Mouse (Mus musculus) stomach, postnatal 0 days (tissue): ENCODE data around the gene Ggta1. TPM values are rescaled to one million over a fixed set of nuclear protein-coding genes. Genes with fewer than 3 reads are reported as not detected.
A peak's percentile ranks its signal among the peaks of the same experiment; 100 is the strongest.

ENCODE experiments used
- ATAC-seq: fragments of 200-750 bp; cut with Nextera tagmentation; 2 replicates; pipeline ENCODE4 v1.8.0; 2017; ENCODE audit not compliant: low FRiP score, low TSS enrichment
- DNase-seq: peaks from one replicate; pipeline ENCODE4 v3.0.0-alpha.2; 2016; ENCODE audit warnings: low spot score
- H3K27ac ChIP-seq: fragments of 300-500 bp; sonication (generic); replicated peaks from 2 replicates; pipeline ENCODE4 v1.5.1; 2014; ENCODE audit warnings: mild to moderate bottlenecking, control low read depth
- H3K27me3 ChIP-seq: fragments of 300-500 bp; sonication (generic); 2 replicates; pipeline ENCODE4 v1.6.1; 2014; ENCODE audit warnings: low read length; ENCODE audit not compliant: control insufficient read depth, insufficient read depth
- H3K36me3 ChIP-seq: fragments of 300-500 bp; sonication (generic); 2 replicates; pipeline ENCODE4 v1.6.1; 2014; ENCODE audit warnings: low read length, mixed read lengths; ENCODE audit not compliant: control insufficient read depth, insufficient read depth
- H3K4me1 ChIP-seq: fragments of 300-500 bp; sonication (generic); replicated peaks from 2 replicates; pipeline ENCODE4 v1.6.1; 2014; ENCODE audit warnings: antibody characterized with exemption; ENCODE audit not compliant: control insufficient read depth, insufficient read depth
- H3K4me2 ChIP-seq: fragments of 300-500 bp; sonication (generic); replicated peaks from 2 replicates; pipeline ENCODE4 v1.6.1; 2014; ENCODE audit warnings: low read depth, mild to moderate bottlenecking, control low read depth, moderate library complexity
- H3K4me3 ChIP-seq: fragments of 300-500 bp; sonication (generic); 2 replicates; pipeline ENCODE4 v1.5.1; 2014; ENCODE audit warnings: low read depth, low read length, control low read depth
- H3K9ac ChIP-seq: fragments of 300-500 bp; sonication (generic); 2 replicates; pipeline ENCODE4 v1.6.1; 2014; ENCODE audit warnings: mild to moderate bottlenecking, low read length, control low read depth, mixed read lengths
- H3K9me3 ChIP-seq: fragments of 300-500 bp; sonication (generic); 2 replicates; pipeline ENCODE4 v1.6.1; 2016; ENCODE audit warnings: low read length; ENCODE audit not compliant: control insufficient read depth
- CTCF ChIP-seq: IDR thresholded peaks from 2 replicates; pipeline ENCODE4 v1.5.1; 2016; ENCODE audit warnings: antibody characterized with exemption, low read depth, mild to moderate bottlenecking, moderate library complexity
- EP300 ChIP-seq: optimal IDR thresholded peaks from 2 replicates; pipeline ENCODE3; 2016; ENCODE audit warnings: antibody characterized with exemption
- WGBS: fragments of 180-500 bp; shearing (Covaris S2); extraction: QIAGEN DNeasy Blood & Tissue Kit; methylation state at CpG from one replicate; pipeline ENCODE4 v1.1.7; 2014; 5-methylcytosine and 5-hydroxymethylcytosine counted together
- polyA plus RNA-seq: library from polyadenylated mRNA; unstranded; fragments of >200 nt; fragmentation: Nextera tagmentation; extraction: Ambion mirVana; gene quantifications from 2 replicates; pipeline ENCODE4 v1.2.1, GENCODE M21; 2015

Gene Ggta1
- polyA plus RNA-seq, 1 experiment from 2014 or later: 11.5 TPM

DNA sequence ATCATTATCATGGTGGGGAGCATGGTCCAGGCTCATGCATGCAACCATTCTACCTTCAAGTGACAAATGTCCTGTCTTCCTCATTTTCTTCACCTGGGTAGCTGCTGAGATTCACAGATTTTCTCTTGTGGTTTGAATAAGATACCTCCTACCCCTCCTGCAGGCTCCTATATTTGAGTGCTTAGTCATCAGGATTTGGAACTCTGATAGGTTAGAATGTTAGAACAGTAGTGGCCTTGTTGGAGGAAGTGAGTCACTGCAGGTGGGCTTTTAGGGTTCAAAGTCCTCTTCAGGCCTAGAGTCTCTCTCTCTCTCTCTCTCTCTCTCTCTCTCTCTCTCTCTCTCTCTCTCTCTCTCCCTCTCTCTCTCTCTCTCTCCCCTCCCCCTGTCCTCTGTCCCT lies 2.6 kb upstream of the Ggta1 start:
- H3K36me3 ChIP-seq: no peaks in the 10 kb centered on the region
- 0 out of 2 replicates have a peak, but pooled peaks cover 4% of the 10 kb centered on the region for H3K4me1 ChIP-seq
- H3K27me3 ChIP-seq: no peaks in the 10 kb centered on the region
- H3K27ac ChIP-seq: no peak overlapping the region
- H3K4me3 ChIP-seq: no peak overlapping the region
- H3K4me2 ChIP-seq: no peak overlapping the region
- no peak overlapping the region for H3K9ac ChIP-seq
- H3K9me3 ChIP-seq: no peaks in the 10 kb centered on the region
- TF ChIP-seq CTCF: no peak
- TF ChIP-seq EP300: no peak
- no peak for DNase-seq
- no peak for ATAC-seq

GRCm38 (mm10) chr2:35464548-35464947 lies 1.5 kb upstream of the Ggta1 start:
- no peak overlapping the region for H3K4me3 ChIP-seq
- H3K27ac ChIP-seq: no peak overlapping the region
- H3K4me1 ChIP-seq: 0 out of 2 replicates have a peak, but pooled peaks cover 4% of the 10 kb centered on the region
- H3K36me3 ChIP-seq: no peaks in the 10 kb centered on the region
- H3K27me3 ChIP-seq: no peaks in the 10 kb centered on the region
- H3K9me3 ChIP-seq: no peaks in the 10 kb centered on the region
- WGBS: 69% methylated on average over 3 of the region's 3 CpGs
- DNase-seq (no peak), ATAC-seq (no peak)
- no peak overlapping the region for H3K4me2 ChIP-seq
- H3K9ac ChIP-seq: no peak overlapping the region
- TF ChIP-seq CTCF (no peak), EP300 (no peak)

GRCm38 (mm10) chr2:35464089-35464534 lies 1.1 kb upstream of the Ggta1 start:
- WGBS: 67% methylated on average over 7 of the region's 7 CpGs
- H3K27ac ChIP-seq: no peak overlapping the region
- no peak overlapping the region for H3K9ac ChIP-seq
- H3K4me1 ChIP-seq: 0 out of 2 replicates have a peak, but pooled peaks cover 4% of the 10 kb centered on the region
- no peak for ATAC-seq
- no peak overlapping the region for H3K4me2 ChIP-seq
- no peaks in the 10 kb centered on the region for H3K9me3 ChIP-seq
- no peaks in the 10 kb centered on the region for H3K27me3 ChIP-seq
- no peak overlapping the region for H3K4me3 ChIP-seq
- TF ChIP-seq EP300 (no peak), CTCF (no peak)
- DNase-seq: no peak
- no peaks in the 10 kb centered on the region for H3K36me3 ChIP-seq

DNA sequence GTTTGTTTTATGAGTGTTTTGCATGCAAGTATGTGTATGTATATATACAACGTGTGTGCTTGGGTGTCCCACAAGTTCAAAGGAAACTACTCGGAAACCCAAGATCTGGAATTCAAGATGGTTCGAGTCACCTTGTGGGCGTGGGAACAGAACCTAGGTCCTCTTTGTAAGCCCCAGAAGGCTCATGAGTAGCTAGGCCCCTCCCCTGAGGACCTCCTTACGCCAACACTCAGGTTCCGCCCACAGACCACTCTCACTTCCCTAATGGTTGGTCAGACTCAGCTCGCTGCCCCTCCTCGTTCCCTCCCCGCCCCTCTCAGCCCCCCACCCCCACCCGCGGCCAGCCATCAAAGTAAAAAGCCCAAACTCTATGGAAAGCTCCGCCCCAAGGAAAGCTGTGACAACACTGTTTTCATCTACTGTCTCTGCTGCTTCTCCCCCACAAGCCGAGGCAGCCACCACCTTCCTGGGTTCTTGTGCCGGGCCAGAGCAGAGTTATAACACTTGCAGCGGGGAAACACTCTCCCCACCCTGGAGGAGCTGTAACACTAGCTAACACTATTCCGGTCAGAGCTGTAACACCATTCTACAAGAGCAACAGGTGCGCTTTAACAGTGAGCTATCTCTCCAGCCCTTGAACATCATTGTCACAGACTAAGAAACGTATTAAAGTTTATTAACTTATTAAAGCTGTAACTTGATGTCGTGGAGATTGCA lies 499 bp upstream of the Ggta1 start:
- Histone ChIP-seq H3K4me2 (no peak overlapping the region; the same call in 1 of the 2 replicates), H3K4me3 (no peak overlapping the region), H3K27me3 (no peaks in the 10 kb centered on the region), H3K36me3 (no peaks in the 10 kb centered on the region), H3K9ac (peak overlapping the region; percentile 2; the same call in 1 of the 2 replicates), H3K4me1 (0 out of 2 replicates have a peak, but pooled peaks cover 4% of the 10 kb centered on the region), H3K27ac (no peak overlapping the region), H3K9me3 (no peaks in the 10 kb centered on the region)
- WGBS: 21% methylated on average over 19 of the region's 19 CpGs
- ATAC-seq: peak; percentile 70; the same call in 1 of the 2 replicates
- DNase-seq: peak; percentile 50
- TF ChIP-seq CTCF (no peak), EP300 (no peak)

DNA sequence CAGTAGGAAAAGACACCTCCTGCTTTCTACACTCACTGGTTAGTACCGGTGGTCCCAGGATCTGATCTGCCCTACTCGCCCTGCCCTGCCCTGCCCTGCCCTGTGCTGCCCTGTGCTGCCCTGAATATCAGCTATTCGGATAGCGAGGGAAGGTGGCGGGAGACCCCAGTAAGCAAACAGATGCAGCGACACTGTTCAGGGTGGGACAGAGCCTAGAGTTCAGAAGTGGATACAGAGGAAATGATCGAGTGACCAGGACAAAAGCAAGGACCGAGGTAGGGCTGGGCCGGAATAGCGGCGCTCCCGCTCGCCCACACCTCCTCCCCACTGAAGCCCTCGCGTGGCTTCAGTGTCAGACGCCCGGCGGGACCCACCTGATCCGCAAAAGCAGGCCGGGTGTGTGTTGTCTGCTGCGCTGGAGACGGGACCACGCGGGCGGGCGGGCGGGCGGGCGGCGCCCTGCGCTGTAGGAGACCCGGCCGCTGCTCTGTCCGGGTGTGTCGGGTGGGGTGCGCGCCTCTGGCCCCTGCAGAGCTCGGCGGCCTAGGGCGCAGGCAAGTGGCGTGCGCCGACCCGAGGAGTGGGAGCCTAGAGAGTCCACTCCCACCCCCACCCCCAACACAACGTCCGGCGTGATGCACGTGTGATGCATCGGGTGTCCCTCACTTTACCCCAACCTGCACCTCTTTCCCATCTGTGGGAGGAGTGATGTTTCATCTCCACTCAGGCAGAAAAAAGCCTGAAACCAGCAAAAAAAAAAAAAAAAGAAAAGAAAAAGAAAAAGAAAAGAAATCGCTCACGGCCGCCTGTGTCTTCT lies 852 bp downstream of the Ggta1 start:
- 4% methylated on average over 35 of the region's 52 CpGs for whole genome bisulfite sequencing
- peak; percentile 49 for DNase-seq
- H3K9ac ChIP-seq: peak overlapping the region; percentile 70

More for the DNA sequence above, 852 bp downstream of the Ggta1 start:
- 0 out of 2 replicates have a peak, but pooled peaks cover 4% of the 10 kb centered on the region for H3K4me1 ChIP-seq
- no peaks in the 10 kb centered on the region for H3K9me3 ChIP-seq
- H3K4me3 ChIP-seq: peak overlapping the region; percentile 50
- no peaks in the 10 kb centered on the region for H3K36me3 ChIP-seq
- ATAC-seq: peak; percentile 48
- peak overlapping the region; percentile 82 for H3K4me2 ChIP-seq
- peak overlapping the region; percentile 83 for H3K27ac ChIP-seq
- H3K27me3 ChIP-seq: no peaks in the 10 kb centered on the region
- TF ChIP-seq CTCF (no peak), EP300 (no peak)
